Mouse (Mus musculus): ENCODE measurements around the gene Rplp0. TPM values are rescaled to one million over a fixed set of nuclear protein-coding genes. Genes with fewer than 3 reads are reported as not detected.

Gene Rplp0
- total RNA-seq, 2 experiments from 2014 or later, result 938 to 959 TPM

DNA sequence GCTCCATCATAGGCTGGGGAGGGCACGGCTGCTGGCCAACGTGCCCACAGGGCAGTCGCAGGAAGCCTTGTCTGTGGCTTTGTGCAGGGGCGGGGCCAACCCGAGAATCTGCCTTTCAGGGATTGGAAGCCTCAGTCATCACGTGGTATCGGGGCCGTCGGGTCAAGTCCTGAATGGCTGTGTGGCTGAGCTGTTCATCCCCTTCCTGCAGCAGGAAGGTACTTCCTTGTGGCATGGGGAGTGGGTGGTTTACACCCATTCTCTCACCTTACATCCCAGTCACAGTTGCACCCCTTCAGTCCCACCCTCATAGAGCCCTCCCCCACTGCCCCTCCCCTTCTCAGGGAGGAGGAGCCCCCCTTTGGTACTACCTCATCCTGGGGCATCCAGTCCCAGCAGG, 22.4 kb downstream of the Rplp0 start:
- DNase-seq, result no peak

DNA sequence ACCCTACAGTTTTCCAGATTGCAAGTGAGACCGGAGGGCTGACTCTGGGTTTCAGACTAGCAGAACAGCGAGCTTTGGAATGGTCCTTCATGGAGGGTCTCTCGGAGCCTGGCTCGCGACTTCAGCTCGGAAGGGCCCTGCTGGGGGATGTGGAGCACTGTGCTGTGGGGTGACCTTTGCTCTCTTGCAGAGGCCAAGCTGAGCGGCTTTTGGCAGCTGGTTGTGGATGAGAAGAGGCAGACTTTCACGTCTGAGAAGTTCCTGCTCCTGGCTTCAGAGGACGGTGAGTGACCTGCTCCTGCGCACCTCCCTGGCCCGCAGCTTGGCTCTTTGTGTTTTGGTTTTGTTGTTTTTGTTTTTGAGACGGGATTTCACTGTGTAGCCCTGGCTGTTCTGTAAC, 26.3 kb downstream of the Rplp0 start:
- no peak for DNase-seq

DNA sequence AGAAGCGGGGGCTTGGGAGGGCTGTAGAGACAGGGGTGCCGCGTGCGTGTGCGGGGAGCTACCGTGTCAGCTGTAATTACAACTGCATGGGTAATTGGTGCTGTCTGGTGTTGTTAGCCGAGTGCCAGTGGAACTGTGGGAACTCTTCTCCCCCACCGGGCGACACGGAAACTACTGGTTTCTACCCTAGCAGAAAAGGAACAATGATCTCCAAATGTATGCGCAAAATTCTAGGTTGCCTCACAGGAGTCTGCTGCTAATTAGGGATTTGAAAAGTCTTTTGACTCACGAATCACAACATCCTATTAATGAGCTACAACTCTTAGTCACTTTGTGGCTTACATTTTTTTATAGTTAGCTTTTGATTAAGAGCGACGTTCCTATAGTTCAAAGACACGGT, 26.9 kb downstream of the Rplp0 start:
- no peak for DNase-seq

DNA sequence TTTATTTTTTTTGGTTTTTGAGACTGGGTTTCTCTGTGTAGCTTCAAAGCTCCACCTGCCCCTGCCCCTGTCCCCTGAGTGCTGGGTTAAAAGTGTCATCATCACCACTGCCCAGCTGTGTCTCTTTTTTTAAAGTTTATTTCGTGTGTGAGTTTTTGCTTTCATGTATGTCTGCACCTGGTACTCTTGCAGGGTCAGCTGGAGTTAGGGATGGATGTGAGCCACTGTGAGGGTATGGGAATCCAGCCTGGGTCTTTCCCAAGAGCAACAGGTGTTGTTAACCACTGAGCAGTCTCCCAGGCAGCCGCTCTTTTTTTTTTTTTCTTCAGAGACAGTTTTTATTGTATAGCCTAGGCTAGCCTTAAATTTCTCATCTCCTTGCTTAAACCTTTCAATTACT, 27.5 kb downstream of the Rplp0 start:
- no peak for DNase-seq

DNA sequence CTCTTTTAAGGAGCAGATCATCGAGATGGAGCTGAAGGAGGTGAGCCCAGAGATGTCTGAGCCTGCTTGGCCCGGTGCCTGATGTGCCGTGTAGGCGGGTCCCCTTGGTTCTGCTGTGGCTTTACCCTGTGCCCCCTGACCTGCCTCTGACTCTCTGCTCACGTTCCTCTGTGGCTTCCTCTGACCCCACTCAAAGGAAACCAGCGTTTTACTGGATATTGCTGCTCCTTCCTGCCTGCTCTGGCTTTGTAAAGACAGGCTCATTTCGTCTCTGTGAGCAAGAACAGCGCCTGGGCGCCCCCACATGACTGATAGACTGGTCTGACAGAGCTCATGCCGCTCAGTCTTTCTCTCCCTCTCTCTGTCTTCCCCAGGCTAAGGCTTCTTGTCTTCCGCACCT, 31.8 kb downstream of the Rplp0 start:
- no peak for DNase-seq

DNA sequence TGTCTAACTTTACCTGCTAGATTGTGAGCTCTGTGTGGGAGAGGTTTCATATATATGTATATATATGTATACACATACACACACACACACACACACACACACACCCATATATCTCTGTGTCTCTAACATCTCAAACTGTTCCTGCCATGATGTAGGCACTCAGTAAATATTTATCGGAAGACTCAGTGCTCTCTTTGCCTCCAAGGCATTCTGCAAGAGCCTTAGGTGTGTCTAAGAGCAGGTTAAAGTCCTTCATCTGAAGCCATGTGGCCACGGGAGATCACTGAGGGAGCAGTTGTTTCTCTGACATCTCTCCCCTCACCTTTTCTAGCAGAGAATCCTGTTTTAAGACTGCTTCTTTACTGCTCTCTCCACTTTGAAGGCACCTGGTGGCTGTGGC, 32.2 kb downstream of the Rplp0 start:
- DNase-seq, result no peak

DNA sequence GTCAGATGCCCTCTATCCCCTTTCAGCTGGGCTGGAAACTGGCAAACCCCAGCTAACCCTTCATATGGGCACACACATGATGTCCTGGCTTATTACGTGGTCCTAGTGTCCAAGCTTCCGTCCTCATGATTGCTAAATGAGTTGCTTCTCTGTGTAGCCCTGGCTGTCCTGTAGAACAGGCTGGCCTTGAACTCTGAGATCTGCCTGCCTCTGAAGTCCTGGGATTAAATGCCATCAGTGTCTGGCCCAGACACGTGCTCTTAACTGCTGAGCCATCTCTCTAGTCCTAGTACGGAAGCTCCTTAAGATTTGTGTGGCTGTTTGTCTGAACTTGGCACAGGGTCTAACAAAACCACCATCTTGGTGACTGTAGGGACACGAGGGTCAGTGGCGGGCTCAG, 44.3 kb downstream of the Rplp0 start:
- no peak for DNase-seq

DNA sequence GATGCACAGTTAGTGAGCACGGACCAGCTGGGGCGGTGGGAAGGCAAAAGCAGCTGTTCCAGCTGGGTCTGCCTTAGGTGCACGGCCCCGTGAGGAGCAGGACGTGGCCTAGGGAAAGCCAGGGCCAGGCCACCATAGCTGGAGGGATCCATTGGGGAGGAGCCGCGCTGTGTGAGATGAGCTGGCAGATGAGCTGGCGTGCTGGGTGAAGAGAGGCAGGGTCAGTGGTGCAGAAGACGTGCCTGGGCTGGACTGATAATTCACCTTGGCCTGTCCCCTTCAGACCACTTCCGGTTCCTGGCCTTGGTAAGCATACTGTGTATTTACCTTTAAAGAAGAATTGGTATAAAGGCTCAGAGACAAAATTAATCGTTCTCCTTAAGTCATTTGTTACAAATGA, 52.3 kb downstream of the Rplp0 start:
- DNase-seq, result no peak

Small RNA genes within 50 kb of the gene (microRNA-seq; reads per million reads assigned to microRNA genes)
- 0 to 0.32 reads per million in 2 experiments for gene Mir7029

Other genes starting within 250 kb of the Rplp0 start
- gene Srsf9, start 232.3 kb upstream of the Rplp0 start, total RNA-seq (2021), result 10 to 100 TPM; 21.3 to 24.1 TPM
- gene Gatc, start 218.3 kb upstream of the Rplp0 start, total RNA-seq (2021), result 10 to 100 TPM; 19.7 to 21.2 TPM
- gene Triap1, start 218.2 kb upstream of the Rplp0 start, total RNA-seq (2021), result 10 to 100 TPM; 15.8 to 15.9 TPM
- gene Cox6a1, start 210.5 kb upstream of the Rplp0 start, total RNA-seq (2021), result 100 to 1,000 TPM; 164 to 166 TPM
- gene Msi1, start 129.9 kb upstream of the Rplp0 start, total RNA-seq (2021), result 1 to 10 TPM; 2.6 to 6.1 TPM
- gene Pla2g1b, start 93.2 kb upstream of the Rplp0 start, total RNA-seq (2021), result not detected
- 10 to 100 TPM; 12.7 to 16.6 TPM for gene Sirt4, start 74.7 kb upstream of the Rplp0 start, total RNA-seq (2021)
- 100 to 1,000 TPM; 107 to 130 TPM for gene Pxn, start 52.8 kb upstream of the Rplp0 start, total RNA-seq (2021)
- gene Gcn1l1, start 5.8 kb downstream of the Rplp0 start, total RNA-seq (2021), result 10 to 100 TPM; 33.4 to 41.7 TPM
- gene Rab35, start 72.4 kb downstream of the Rplp0 start, total RNA-seq (2021), result 10 to 100 TPM; 33.3 to 39.8 TPM
- gene Bicdl1, start 172.2 kb downstream of the Rplp0 start, total RNA-seq (2021), result 1 to 10 TPM; 3.9 to 4.0 TPM

All from gastrocnemius, postnatal 10 days (tissue).